Mouse (Mus musculus) liver, embryonic 14.5 days (tissue): ENCODE measurements at regions not wholly inside any gene's neighbourhood (a gene's known extent, or its start where the extent isn't known, plus 50 kb on each side); places are given as distances from the start of the nearest gene placed in this dataset.

Experiments used
- ATAC-seq: fragments of 200-750 bp; cut with Nextera tagmentation; 2 replicates; pipeline ENCODE4 v1.8.0; 2017; ENCODE audit warnings: moderate number of reproducible peaks, mild to moderate bottlenecking, moderate library complexity; ENCODE audit not compliant: insufficient read depth
- DNase-seq, 3 experiments: peaks; one replicate each; pipeline ENCODE4 v3.0.0-alpha.2; 2012 to 2013; ENCODE audit warnings: low read depth in 3 of 3, low spot score in 3 of 3
- H3K27ac ChIP-seq: fragments of 300-500 bp; sonication (generic); 2 replicates; pipeline ENCODE4 v1.5.1; 2014; ENCODE audit warnings: moderate library complexity, mild to moderate bottlenecking, control low read depth, inconsistent platforms
- H3K27me3 ChIP-seq: fragments of 300-500 bp; sonication (generic); 2 replicates; pipeline ENCODE4 v1.6.1; 2014; ENCODE audit warnings: mild to moderate bottlenecking, low read length, moderate library complexity; ENCODE audit not compliant: control insufficient read depth, insufficient read depth
- H3K36me3 ChIP-seq: fragments of 300-500 bp; sonication (generic); replicated peaks from 2 replicates; pipeline ENCODE4 v1.6.1; 2014; ENCODE audit warnings: low read depth; ENCODE audit not compliant: control insufficient read depth, insufficient read depth
- H3K4me1 ChIP-seq, 2 experiments: fragments of 200-500 bp in 1 of 2; fragments of 300-500 bp in 1 of 2; sonication (generic) in 1 of 2; replicated peaks; 2 replicates each; pipeline ENCODE4 v1.6.1; 2012 to 2014; ENCODE audit warnings: antibody characterized with exemption in 1 of 2, inconsistent platforms in 1 of 2, low read length in 1 of 2; ENCODE audit not compliant: control insufficient read depth in 2 of 2, insufficient read depth in 2 of 2
- H3K4me2 ChIP-seq: fragments of 300-500 bp; sonication (generic); 2 replicates; pipeline ENCODE4 v1.6.1; 2014; ENCODE audit warnings: low read depth, mild to moderate bottlenecking, control low read depth, moderate library complexity
- H3K4me3 ChIP-seq, 2 experiments: fragments of 200-500 bp in 1 of 2; fragments of 300-500 bp in 1 of 2; sonication (generic) in 1 of 2; 2 replicates each; pipeline ENCODE4 v1.5.1; 2012 to 2014; ENCODE audit warnings: low read depth in 2 of 2, low read length in 2 of 2, mild to moderate bottlenecking in 2 of 2, control low read depth in 1 of 2, inconsistent platforms in 1 of 2, moderate library complexity in 1 of 2; ENCODE audit not compliant: insufficient read depth in 1 of 2
- H3K9ac ChIP-seq: fragments of 300-500 bp; sonication (generic); replicated peaks from 2 replicates; pipeline ENCODE4 v1.6.1; 2014; ENCODE audit warnings: mild to moderate bottlenecking, control low read depth, moderate library complexity
- H3K9me3 ChIP-seq: fragments of 300-500 bp; sonication (generic); 2 replicates; pipeline ENCODE4 v1.6.1; 2016; ENCODE audit warnings: low read length, mixed read lengths; ENCODE audit not compliant: control insufficient read depth
- CTCF ChIP-seq: IDR thresholded peaks from 2 replicates; pipeline ENCODE4 v1.5.1; 2016; ENCODE audit warnings: antibody characterized with exemption, low read depth, control low read depth
- EP300 ChIP-seq: IDR thresholded peaks from 2 replicates; pipeline ENCODE4 v1.6.1; 2016; ENCODE audit warnings: antibody characterized with exemption, low read depth
- WGBS: fragments of 180-500 bp; shearing (Covaris S2); extraction: QIAGEN DNeasy Blood & Tissue Kit; methylation state at CpG from one replicate; pipeline ENCODE4 v1.1.7; 2014; ENCODE audit not compliant: insufficient replicate concordance; 5-methylcytosine and 5-hydroxymethylcytosine counted together

DNA sequence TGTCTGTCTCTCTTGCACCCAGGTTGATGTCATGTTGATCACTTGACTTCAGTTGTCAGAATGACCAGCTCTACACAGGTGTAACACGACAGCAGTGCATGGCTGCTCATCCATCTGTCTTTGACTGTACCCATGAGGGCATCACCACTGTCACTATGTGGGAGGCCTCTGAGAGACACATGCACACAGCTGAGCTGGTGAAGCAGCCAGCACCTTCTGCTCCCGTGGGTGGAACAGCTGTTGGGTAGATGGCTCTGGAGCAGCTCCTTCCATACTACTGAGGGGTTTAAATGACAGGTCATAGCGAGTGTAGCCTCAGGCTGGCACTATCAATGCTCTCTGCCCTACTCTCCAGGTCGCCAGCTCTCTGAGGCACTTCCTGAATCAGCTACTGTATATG is 301.9 kb downstream of the Hs3st3b1 start:
- no peak overlapping the region for H3K4me3 ChIP-seq
- no peaks in the 10 kb centered on the region for H3K36me3 ChIP-seq
- no peaks in the 10 kb centered on the region for H3K9me3 ChIP-seq
- ATAC-seq (no peak), DNase-seq (no peak)
- H3K27ac ChIP-seq = no peak overlapping the region
- H3K4me2 ChIP-seq = no peak overlapping the region
- WGBS = 54% methylated on average over 4 of the region's 4 CpGs
- no peak overlapping the region for H3K9ac ChIP-seq
- H3K27me3 ChIP-seq = no peaks in the 10 kb centered on the region
- H3K4me1 ChIP-seq = no peaks in the 10 kb centered on the region
- TF ChIP-seq EP300 = no peak
- TF ChIP-seq CTCF = no peak

DNA sequence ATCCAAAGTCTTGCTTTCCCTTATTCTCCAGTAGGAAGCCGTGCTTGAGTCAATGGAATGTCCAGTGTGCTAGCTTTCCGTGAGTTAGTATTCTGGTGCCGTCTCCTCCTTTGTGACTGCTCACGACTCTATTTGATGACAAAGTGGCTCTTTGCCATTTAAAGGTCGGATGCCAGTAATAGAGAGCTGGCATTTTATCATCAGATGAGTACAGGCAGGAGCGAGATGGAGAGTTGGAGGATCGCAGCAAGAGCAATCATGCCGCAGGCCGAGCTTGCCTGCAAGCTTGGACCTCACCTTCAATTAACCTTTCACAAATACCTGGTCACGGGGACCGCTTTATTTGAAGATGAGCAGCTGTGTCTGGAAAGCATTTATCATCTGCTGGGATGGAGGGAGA is 291.8 kb downstream of the Hs3st3b1 start:
- no peaks in the 10 kb centered on the region for H3K27me3 ChIP-seq
- TF ChIP-seq CTCF = no peak
- TF ChIP-seq EP300 = no peak
- no peak overlapping the region for H3K9ac ChIP-seq
- no peak for ATAC-seq
- no peak overlapping the region for H3K4me3 ChIP-seq
- no peaks in the 10 kb centered on the region for H3K9me3 ChIP-seq
- H3K4me1 ChIP-seq = no peaks in the 10 kb centered on the region
- H3K4me2 ChIP-seq = no peak overlapping the region
- no peaks in the 10 kb centered on the region for H3K36me3 ChIP-seq
- DNase-seq = no peak
- WGBS = 61% methylated on average over 11 of the region's 11 CpGs
- no peak overlapping the region for H3K27ac ChIP-seq

DNA sequence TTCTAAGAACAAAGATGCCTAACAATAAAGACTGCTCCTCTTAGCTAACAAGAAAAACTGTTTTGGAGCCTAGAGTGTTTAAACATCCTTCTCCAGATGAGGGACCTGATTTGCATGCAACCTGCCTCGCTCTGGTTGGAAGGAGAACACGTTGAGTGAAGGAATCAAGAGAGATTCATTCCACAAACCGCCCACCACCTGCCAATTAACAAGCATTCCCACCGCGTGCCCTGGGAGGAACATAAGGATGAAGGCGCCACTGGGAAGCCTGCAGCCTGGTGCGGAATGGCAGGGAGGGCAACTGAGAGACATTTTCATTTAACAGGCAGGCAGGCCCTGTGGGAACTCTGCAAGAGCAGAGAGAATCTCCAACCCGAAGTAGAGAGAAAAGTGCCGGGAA is 265.0 kb downstream of the Hs3st3b1 start:
- 74% methylated on average over 9 of the region's 9 CpGs for WGBS
- H3K9me3 ChIP-seq = no peaks in the 10 kb centered on the region
- no peaks in the 10 kb centered on the region for H3K4me1 ChIP-seq
- ATAC-seq = no peak
- no peak for TF ChIP-seq EP300
- no peak for TF ChIP-seq CTCF
- H3K27me3 ChIP-seq = no peaks in the 10 kb centered on the region
- no peak overlapping the region for H3K4me2 ChIP-seq
- DNase-seq = no peak
- H3K4me3 ChIP-seq = no peak overlapping the region
- H3K27ac ChIP-seq = no peak overlapping the region
- no peaks in the 10 kb centered on the region for H3K36me3 ChIP-seq
- no peak overlapping the region for H3K9ac ChIP-seq

DNA sequence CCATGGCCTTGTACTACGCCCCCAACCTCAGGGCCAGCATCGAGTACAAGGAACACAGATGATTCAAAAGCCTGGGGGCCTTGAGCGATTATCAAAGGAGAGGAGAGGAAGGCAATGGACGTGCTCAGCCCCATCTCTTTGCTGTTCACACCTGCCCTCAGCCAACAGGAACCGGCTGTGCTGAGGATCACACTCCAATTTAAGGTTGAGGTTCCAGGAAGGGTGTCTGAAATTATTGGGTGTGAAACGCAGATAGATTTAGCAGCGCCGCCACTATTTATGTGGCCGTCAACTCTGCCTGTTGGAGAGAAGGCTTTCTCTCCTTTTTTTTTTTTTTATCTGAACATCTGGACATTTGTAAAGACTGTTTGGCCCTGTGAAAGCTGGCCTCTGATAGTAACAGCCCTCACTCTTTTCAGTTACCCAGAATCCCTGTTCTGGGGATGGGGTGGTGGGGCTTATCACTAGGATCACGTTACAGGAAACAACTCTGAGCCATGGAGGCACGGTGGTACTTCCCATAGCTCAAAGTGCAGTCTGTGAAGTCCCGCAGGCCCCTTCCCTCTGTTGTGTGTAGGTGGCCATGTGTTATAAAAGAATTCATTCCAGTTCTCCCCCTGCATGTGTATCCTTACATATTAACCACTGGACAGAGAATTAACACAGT is 256.7 kb downstream of the Hs3st3b1 start:
- no peak for DNase-seq
- ATAC-seq = no peak
- H3K9me3 ChIP-seq = no peaks in the 10 kb centered on the region

GRCm38 (mm10) chr11:63670477-63670876 is 251.6 kb downstream of the Hs3st3b1 start:
- Histone ChIP-seq H3K9me3 (no peaks in the 10 kb centered on the region), H3K4me1 (no peaks in the 10 kb centered on the region), H3K36me3 (no peaks in the 10 kb centered on the region), H3K4me2 (no peak overlapping the region), H3K27ac (no peak overlapping the region), H3K9ac (no peak overlapping the region), H3K27me3 (no peaks in the 10 kb centered on the region), H3K4me3 (no peak overlapping the region)
- WGBS = 61% methylated on average over 4 of the region's 4 CpGs
- DNase-seq = no peak
- TF ChIP-seq EP300 (no peak), CTCF (no peak)
- ATAC-seq = no peak

More for the DNA sequence above, 256.7 kb downstream of the Hs3st3b1 start:
- Histone ChIP-seq H3K4me1 (no peaks in the 10 kb centered on the region; a peak in 1 of 4 replicates), H3K27ac (no peak overlapping the region), H3K9ac (no peak overlapping the region), H3K36me3 (no peaks in the 10 kb centered on the region), H3K4me3 (no peak overlapping the region), H3K27me3 (no peaks in the 10 kb centered on the region), H3K4me2 (no peak overlapping the region)
- TF ChIP-seq EP300 (no peak), CTCF (no peak)
- WGBS = 41% methylated on average over 12 of the region's 12 CpGs
